Mouse (Mus musculus): ENCODE results near the gene Gm9745.
"Not testable (repeated sequence)": the region's sequence is repeated elsewhere in the genome, so short reads cannot be mapped to it uniquely, and the experiment has no call there.

Gene Gm9745

DNA sequence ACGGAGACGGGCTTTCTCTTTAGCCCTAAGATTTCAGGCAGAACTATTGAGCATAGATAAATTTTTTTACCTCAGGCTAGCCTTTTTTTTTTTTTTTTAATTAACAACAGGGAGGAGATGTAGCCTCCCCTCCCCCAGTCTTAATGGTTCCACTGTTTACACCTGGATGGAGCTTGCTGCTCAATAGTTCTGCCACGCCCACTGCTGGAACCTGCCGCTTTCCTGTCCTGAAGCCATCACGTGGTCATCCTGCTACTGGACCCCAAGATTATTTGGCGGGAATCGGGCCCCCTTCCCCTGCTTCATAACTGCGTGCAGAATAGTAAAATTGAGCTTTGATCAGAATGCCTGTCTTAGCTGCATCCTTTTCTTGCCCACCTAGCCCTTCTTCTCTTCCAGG is 34.1 kb downstream of the Gm9745 start:
- intact Hi-C loops (cut with DNase I) = not testable (repeated sequence)

DNA sequence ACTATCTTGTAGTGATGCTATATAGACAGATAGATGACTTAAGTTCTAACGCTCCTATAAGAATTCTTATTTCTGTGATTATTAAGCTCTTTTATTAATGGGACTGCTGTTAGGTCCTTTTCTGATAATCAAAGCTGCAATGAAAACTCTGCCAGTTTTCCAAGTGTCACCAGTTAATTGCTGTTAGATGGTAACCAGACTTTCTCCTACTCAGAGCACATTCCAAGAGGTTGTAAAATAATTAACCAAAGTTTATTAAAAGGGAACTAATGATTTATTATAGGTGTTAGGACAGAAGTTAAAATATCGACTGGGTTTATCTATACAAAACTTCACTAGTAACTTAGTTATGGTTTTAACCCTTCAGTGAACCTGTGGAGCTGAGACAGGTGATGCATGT is 42.0 kb downstream of the Gm9745 start:
- intact Hi-C loops (cut with DNase I) = not testable (repeated sequence)

Small RNA genes lying within 50 kb of the gene (microRNA-seq; reads per million reads assigned to microRNA genes)
- 0 reads per million in 2 experiments for gene Gm22750

All from adrenal gland (tissue).